Mouse (Mus musculus) embryonic facial prominence, embryonic 11.5 days (tissue): ENCODE measurements around the gene Rdh14. TPM values are rescaled to one million over a fixed set of nuclear protein-coding genes. Genes with fewer than 3 reads are reported as not detected.

ENCODE experiments used
- ATAC-seq: fragments of 200-750 bp; cut with Nextera tagmentation; replicated peaks from 2 replicates; pipeline ENCODE4 v1.8.0; 2017; ENCODE audit warnings: low read depth; ENCODE audit not compliant: insufficient number of reproducible peaks, low FRiP score, low TSS enrichment
- DNase-seq: peaks from one replicate; pipeline ENCODE4 v3.0.0-alpha.2; 2015; ENCODE audit warnings: low spot score
- H3K27ac ChIP-seq: fragments of 300-500 bp; sonication (generic); replicated peaks from 2 replicates; pipeline ENCODE4 v1.5.1; 2014; ENCODE audit warnings: mild to moderate bottlenecking, low read depth, low read length, control low read depth
- H3K27me3 ChIP-seq: fragments of 300-500 bp; sonication (generic); 2 replicates; pipeline ENCODE4 v1.6.1; 2014; ENCODE audit warnings: mild to moderate bottlenecking, low read length, moderate library complexity, mixed read lengths; ENCODE audit not compliant: control insufficient read depth, insufficient read depth
- H3K36me3 ChIP-seq: fragments of 300-500 bp; sonication (generic); replicated peaks from 2 replicates; pipeline ENCODE4 v1.6.1; 2014; ENCODE audit warnings: low read depth, mild to moderate bottlenecking, low read length, moderate library complexity, mixed read lengths; ENCODE audit not compliant: control insufficient read depth, insufficient read depth
- H3K4me1 ChIP-seq: fragments of 300-500 bp; sonication (generic); 2 replicates; pipeline ENCODE4 v1.6.1; 2014; ENCODE audit warnings: low read length, mixed read lengths; ENCODE audit not compliant: control insufficient read depth, insufficient read depth
- H3K4me2 ChIP-seq: fragments of 300-500 bp; sonication (generic); 2 replicates; pipeline ENCODE4 v1.6.1; 2014; ENCODE audit warnings: low read depth, mild to moderate bottlenecking, control low read depth, low read length, moderate library complexity
- H3K4me3 ChIP-seq: fragments of 300-500 bp; sonication (generic); 2 replicates; pipeline ENCODE4 v1.5.1; 2014; ENCODE audit warnings: low read depth, low read length, control low read depth
- H3K9ac ChIP-seq: fragments of 300-500 bp; sonication (generic); replicated peaks from 2 replicates; pipeline ENCODE4 v1.6.1; 2014; ENCODE audit warnings: mild to moderate bottlenecking, control low read depth, low read length
- H3K9me3 ChIP-seq: fragments of 300-500 bp; sonication (generic); replicated peaks from 2 replicates; pipeline ENCODE4 v1.6.1; 2016; ENCODE audit warnings: mild to moderate bottlenecking, low read length, inconsistent platforms, mixed read lengths; ENCODE audit not compliant: control insufficient read depth
- WGBS: fragments of 180-500 bp; shearing (Covaris S2); extraction: QIAGEN DNeasy Blood & Tissue Kit; methylation state at CpG from one replicate; pipeline ENCODE4 v1.1.7; 2014; 5-methylcytosine and 5-hydroxymethylcytosine counted together
- polyA plus RNA-seq: library from polyadenylated mRNA; unstranded; fragments of >200 nt; fragmentation: Nextera tagmentation; extraction: Ambion mirVana; gene quantifications from 2 replicates; pipeline ENCODE4 v1.2.1, GENCODE M21; 2014

Rdh14 gene
- 32.8 and 33.4 TPM in 2 replicates for polyA plus RNA-seq

DNA sequence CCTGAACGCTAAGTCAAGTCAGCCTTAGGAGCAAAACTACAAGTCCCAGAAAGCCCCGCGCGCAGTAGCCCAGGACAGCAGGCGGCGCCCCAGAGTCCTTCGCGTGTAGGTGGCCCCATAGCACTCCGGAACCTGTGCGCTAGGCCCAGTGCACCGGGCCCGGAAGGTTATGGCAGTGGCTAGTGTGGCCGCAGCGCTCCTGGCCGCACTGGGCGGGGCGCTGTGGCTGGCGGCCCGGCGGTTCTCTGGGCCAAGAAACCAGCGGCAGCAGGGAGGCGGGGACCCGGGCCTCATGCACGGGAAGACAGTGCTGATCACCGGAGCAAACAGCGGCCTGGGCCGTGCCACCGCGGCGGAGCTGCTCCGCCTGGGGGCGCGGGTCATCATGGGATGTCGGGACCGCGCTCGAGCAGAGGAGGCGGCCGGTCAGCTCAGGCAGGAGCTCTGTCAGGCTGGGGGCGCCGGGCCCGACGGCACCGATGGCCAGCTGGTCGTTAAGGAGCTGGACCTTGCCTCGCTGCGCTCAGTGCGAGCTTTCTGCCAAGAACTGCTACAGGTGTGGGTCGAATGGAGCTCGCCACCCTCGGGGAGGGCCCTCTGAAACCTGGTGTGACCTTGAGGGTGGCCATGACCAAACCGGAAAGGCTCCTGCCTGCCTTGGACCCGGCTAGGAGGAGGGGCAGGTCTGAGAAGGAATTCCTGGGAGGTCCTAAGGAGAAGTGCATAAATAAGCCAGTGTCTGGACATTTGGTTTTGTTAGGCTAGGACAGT is at the start of gene Rdh14:
Rdh14 (plus strand) TSS at position 102 of the 771 bp plus-strand sequence.
- Histone ChIP-seq H3K4me3 (peak within 1 kb of the TSS; percentile 77), H3K9ac (peak within 1 kb of the TSS; percentile 97), H3K36me3 (no peaks in the 10 kb centered on the region), H3K27me3 (no peaks in the 10 kb centered on the region), H3K27ac (peak within 1 kb of the TSS; percentile 84), H3K4me2 (peak within 1 kb of the TSS; percentile 65), H3K9me3 (no peaks in the 10 kb centered on the region), H3K4me1 (no peaks in the 10 kb centered on the region)
- WGBS, result under 1% methylated on average over 53 of the region's 53 CpGs
- peak; percentile 96 for DNase-seq
- ATAC-seq, result peak; percentile 98

DNA sequence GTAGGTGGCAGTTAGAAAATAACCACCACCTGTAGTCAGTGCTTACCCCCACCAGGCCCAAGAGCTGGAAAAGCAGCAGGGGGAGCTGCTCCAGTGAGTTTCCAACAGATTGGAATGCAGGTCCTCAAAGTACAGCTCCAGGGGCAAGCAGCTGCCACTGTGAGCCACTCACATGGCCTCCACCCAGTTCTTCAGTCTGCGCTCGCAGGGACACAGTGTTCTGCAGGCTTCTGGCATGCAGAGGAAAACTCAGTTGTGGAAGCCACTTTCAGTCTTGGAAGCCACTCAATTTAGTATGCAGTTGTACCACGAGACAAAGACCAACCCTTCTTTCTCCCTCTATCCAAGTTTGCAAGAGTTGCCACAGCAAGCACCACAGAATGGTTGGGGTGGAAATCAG is 39.9 kb upstream of the Rdh14 start:
- 46% methylated on average over 3 of the region's 3 CpGs for WGBS
- no peaks in the 10 kb centered on the region for H3K36me3 ChIP-seq
- no peak overlapping the region for H3K4me2 ChIP-seq
- no peak overlapping the region for H3K4me3 ChIP-seq
- H3K9ac ChIP-seq, result no peak overlapping the region
- H3K27ac ChIP-seq, result no peak overlapping the region
- DNase-seq, result no peak
- H3K27me3 ChIP-seq, result no peaks in the 10 kb centered on the region
- H3K9me3 ChIP-seq, result no peaks in the 10 kb centered on the region
- H3K4me1 ChIP-seq, result no peaks in the 10 kb centered on the region
- ATAC-seq, result no peak

DNA sequence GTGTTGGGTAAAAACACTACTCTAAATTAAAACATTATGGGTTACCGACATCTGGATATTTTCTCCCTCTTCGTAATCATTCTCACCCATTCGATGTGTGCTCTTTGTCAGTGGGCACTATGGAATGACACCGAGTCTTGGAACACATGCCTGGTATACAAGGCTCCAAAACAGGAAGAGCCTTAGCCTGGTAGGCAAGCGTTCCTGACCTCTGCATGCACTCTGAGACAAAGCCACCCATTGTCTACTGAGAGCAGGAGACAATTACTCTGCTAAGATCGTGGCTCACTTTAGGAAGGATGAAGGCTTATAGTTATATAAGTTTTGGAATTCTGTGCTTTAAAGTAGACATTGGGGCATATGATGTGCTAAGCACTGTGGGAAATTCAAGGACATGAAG is 32.8 kb upstream of the Rdh14 start:
- no peak overlapping the region for H3K4me2 ChIP-seq
- ATAC-seq (0 out of 2 replicates have a peak, but pooled peaks have one; percentile 48), DNase-seq (peak; percentile 58)
- no peak overlapping the region for H3K4me3 ChIP-seq
- H3K36me3 ChIP-seq, result no peaks in the 10 kb centered on the region
- no peaks in the 10 kb centered on the region for H3K9me3 ChIP-seq
- H3K9ac ChIP-seq, result no peak overlapping the region
- 16% methylated on average over 6 of the region's 6 CpGs for WGBS
- no peaks in the 10 kb centered on the region for H3K4me1 ChIP-seq
- H3K27me3 ChIP-seq, result no peaks in the 10 kb centered on the region
- H3K27ac ChIP-seq, result no peak overlapping the region

DNA sequence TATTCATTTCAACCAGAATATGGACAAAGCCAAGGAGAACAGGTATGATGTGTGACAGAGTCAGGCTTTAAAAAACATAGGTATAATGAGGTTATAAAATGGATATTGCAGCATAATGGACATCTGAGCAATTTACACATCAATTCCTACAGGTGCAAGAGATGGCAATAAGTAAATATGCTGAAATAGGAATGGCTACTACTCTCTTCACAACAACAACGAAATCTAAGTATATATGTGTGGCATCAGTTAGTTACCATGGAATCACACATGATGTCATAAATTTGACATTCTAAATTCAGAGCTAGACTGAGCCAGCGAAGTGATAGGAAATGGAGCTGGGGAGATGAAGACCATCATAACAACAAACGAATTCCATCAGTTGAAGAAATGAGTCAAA is 20.9 kb upstream of the Rdh14 start, which contains the start of gene Nt5c1b:
Nt5c1b (plus strand) TSS at position 301 of the 400 bp plus-strand sequence.
- 77% methylated on average over 3 of the region's 3 CpGs for WGBS
- ATAC-seq, result no peak

DNA sequence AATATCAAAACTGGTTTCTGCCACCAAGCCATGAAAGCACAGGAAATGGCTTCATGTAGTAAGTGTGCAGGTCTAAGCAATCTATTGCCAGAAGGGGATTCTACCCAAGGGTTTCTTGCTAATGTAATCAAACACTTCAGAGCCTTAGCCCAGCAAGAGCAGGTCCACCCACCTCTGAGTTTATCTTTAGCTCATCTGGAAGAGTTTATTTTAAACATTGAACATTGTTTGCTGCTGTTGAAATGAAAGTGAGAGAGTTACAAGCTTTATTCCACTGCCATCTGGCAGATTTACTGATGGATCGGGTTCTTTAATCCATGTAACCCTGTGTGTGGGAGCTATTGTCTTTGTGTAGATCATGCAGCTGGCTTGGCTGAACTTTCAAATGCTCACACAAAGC is 10.2 kb downstream of the Rdh14 start:
- Histone ChIP-seq H3K4me1 (no peaks in the 10 kb centered on the region), H3K4me2 (no peak overlapping the region), H3K4me3 (no peak overlapping the region), H3K27me3 (no peaks in the 10 kb centered on the region), H3K36me3 (no peaks in the 10 kb centered on the region), H3K9me3 (no peaks in the 10 kb centered on the region), H3K27ac (no peak overlapping the region), H3K9ac (no peak overlapping the region)
- ATAC-seq (no peak), DNase-seq (peak; percentile 5)
- WGBS, result 61% methylated on average over 1 of the region's 1 CpGs

More for the DNA sequence above, 20.9 kb upstream of the Rdh14 start, which contains the start of gene Nt5c1b:
- Histone ChIP-seq H3K9ac (no peak within 1 kb of the TSS), H3K4me1 (no peaks in the 10 kb centered on the region), H3K27ac (no peak within 1 kb of the TSS), H3K9me3 (no peaks in the 10 kb centered on the region), H3K4me2 (no peak within 1 kb of the TSS), H3K4me3 (no peak within 1 kb of the TSS), H3K27me3 (no peaks in the 10 kb centered on the region), H3K36me3 (no peaks in the 10 kb centered on the region)
- DNase-seq, result no peak

DNA sequence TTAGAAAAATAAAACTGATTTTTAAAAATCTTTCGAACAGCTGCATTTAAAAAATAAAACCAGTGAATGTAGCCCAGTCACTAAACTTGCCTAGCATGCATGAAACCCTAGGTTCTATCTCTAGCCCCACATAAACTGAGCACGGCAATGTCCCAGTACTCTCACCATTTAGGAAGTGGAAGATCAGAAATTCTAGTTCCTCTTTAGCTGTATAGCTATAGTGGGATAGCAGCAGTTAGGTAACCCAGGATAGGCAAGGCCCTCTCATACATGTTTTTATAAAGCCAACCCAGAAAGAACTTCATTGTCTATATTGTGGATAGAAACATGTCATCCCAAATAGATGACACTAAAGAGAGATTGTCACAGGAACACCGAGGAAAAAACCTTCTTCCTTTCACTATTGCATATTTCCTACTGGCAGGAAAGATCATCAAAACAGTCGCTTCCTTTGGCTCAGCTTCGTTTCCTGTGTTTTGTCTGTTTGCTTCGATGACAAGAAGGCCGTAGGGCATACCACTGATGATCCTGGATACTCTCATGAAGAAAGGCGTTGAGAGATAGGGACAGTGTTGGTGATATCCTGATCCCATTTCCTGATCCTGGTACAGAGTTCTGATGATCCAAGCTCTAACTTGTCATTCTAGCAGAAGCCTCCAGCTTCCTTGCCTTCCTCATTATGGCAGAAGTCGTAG is 12.0 kb downstream of the Rdh14 start:
- Histone ChIP-seq H3K4me1 (no peaks in the 10 kb centered on the region), H3K27ac (no peak overlapping the region), H3K9me3 (no peaks in the 10 kb centered on the region), H3K4me3 (no peak overlapping the region), H3K9ac (no peak overlapping the region), H3K27me3 (no peaks in the 10 kb centered on the region), H3K36me3 (no peaks in the 10 kb centered on the region), H3K4me2 (no peak overlapping the region)
- WGBS, result 86% methylated on average over 9 of the region's 9 CpGs
- no peak for ATAC-seq
- no peak for DNase-seq

DNA sequence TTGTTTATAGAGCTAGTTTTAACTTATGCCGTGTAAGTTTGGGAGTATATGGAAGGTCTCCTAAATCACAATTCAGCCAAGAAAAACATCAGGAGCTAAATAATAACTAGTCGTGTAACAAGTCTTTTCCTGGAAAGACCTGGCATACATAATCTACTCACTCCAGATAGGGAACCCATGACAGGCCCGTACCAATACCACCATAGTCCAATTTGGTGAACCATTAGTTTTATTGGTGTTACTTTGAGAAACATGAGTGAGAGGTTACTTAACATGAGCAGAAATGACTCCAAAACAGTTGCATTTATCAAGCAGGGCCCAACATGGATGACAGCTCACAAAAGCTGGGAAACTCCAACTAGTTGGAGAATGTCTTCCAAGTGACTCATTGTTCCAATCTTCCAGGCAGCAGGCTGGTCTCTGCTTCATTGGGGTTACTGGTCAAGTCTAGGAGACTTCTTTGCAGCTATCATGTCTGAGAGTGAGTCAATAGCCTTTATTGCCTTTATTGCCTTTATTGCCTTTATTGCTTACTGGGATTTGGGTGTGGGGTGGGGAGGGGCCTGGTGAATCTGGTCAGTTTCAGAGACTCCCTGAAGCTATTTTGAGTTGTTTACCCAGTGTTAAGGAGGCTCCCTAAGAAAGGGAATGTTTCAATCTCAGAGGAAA is 20.1 kb downstream of the Rdh14 start:
- no peaks in the 10 kb centered on the region for H3K36me3 ChIP-seq
- no peak for ATAC-seq
- H3K4me3 ChIP-seq, result no peak overlapping the region
- H3K4me2 ChIP-seq, result no peak overlapping the region
- H3K27ac ChIP-seq, result no peak overlapping the region
- DNase-seq, result no peak
- no peaks in the 10 kb centered on the region for H3K4me1 ChIP-seq
- no peaks in the 10 kb centered on the region for H3K27me3 ChIP-seq
- WGBS, result 92% methylated on average over 3 of the region's 3 CpGs
- H3K9me3 ChIP-seq, result no peaks in the 10 kb centered on the region
- no peak overlapping the region for H3K9ac ChIP-seq
